Mouse (Mus musculus) lung, postnatal 0 days (tissue): ENCODE results near the gene Id3.

Source experiments
- CTCF ChIP-seq: IDR thresholded peaks from 2 replicates; pipeline ENCODE4 v1.5.1; 2016; ENCODE audit warnings: antibody characterized with exemption, mild to moderate bottlenecking
- EP300 ChIP-seq: IDR thresholded peaks from 2 replicates; pipeline ENCODE4 v1.6.1; 2016; ENCODE audit warnings: antibody characterized with exemption, mild to moderate bottlenecking, control low read depth

- TF ChIP-seq CTCF (no peak), EP300 (no peak)
Measured at GRCm38 (mm10) chr4:136098446-136098845, 44.9 kb upstream of the Id3 start.
